Mouse (Mus musculus) spleen, adult 2 months (tissue): ENCODE measurements around the gene Slc39a11.

Experiments used
- CTCF ChIP-seq: fragments of 200-500 bp; IDR thresholded peaks from 2 replicates; pipeline ENCODE4 v1.5.1; 2011; ENCODE audit warnings: mild to moderate bottlenecking, inconsistent platforms; ENCODE audit not compliant: insufficient read depth, insufficient read length, insufficient replicate concordance; ENCODE audit errors: extremely low read depth
- POLR2A ChIP-seq: fragments of 200-500 bp; IDR thresholded peaks from 2 replicates; pipeline ENCODE4 v1.6.1; 2011; ENCODE audit warnings: low read depth, low read length, inconsistent platforms

DNA sequence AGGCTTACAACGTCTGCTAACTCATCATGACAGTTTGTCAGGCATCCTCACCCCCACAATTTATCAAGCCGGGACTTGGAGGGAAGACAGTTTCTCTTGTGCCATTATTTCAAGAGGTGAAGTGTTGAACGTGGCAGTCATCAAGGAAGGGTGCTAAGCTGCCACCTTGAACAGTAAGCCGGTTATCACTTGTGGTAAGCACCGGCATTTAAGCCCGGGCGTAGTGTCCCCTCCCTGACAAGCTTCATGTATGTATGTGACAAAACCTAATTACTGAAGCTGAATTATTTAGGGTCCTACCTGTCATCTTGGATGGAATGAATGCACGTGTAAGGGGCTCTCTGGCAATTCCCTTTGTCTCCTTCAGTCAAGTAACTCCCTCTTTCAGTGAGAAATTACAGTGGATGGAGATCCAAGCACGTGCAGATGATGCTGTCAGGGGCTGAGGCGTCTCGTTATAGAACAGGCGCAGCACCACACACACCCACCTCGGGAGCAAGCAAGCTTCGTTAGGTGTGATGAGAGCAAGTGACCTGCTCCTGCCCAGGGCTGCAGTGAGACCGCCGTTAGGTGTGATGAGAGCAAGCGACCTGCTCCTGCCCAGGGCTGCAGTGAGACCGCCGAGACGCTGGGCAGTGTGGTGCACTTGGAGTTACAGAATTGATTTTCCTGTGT is 149.1 kb downstream of the Slc39a11 start:
- TF ChIP-seq CTCF (no peak), POLR2A (no peak)
